Mouse (Mus musculus): ENCODE data around the gene Fuz. TPM values are rescaled to one million over a fixed set of nuclear protein-coding genes. Genes with fewer than 3 reads are reported as not detected.

Fuz gene
- polyA plus RNA-seq, 1 experiment: 2.6 TPM

- TF ChIP-seq TAL1 (IDR thresholded peaks at IDR 0.05; ENCODE audit: low read length) (no peak), GATA1 (IDR thresholded peaks at IDR 0.05; ENCODE audit: low read length) (no peak)
- Histone ChIP-seq H3K9me3 (ENCODE audit: control insufficient read depth, low read length) (no peaks in the 10 kb centered on the region), H3K27me3 (ENCODE audit: control insufficient read depth) (no peaks in the 10 kb centered on the region), H3K36me3 (ENCODE audit: control insufficient read depth) (peaks cover 98% of the 10 kb centered on the region), H3K4me1 (ENCODE audit: control insufficient read depth) (peaks cover 38% of the 10 kb centered on the region), H3K4me3 (replicated peaks) (no peak overlapping the region)
Observed at GRCm38 (mm10) chr7:44914396-44914795, 18.5 kb downstream of the Fuz start.

GRCm38 (mm10) chr7:44915314-44915713 is 19.4 kb downstream of the Fuz start:
- peaks cover 97% of the 10 kb centered on the region for H3K36me3 ChIP-seq (ENCODE audit: control insufficient read depth)
- TF ChIP-seq TAL1 (IDR thresholded peaks at IDR 0.05; ENCODE audit: low read length): no peak
- no peak overlapping the region for H3K4me3 ChIP-seq (replicated peaks)
- peaks cover 44% of the 10 kb centered on the region for H3K4me1 ChIP-seq (ENCODE audit: control insufficient read depth)
- no peaks in the 10 kb centered on the region for H3K9me3 ChIP-seq (ENCODE audit: control insufficient read depth, low read length)
- no peaks in the 10 kb centered on the region for H3K27me3 ChIP-seq (ENCODE audit: control insufficient read depth)

GRCm38 (mm10) chr7:44916191-44916590 is 20.3 kb downstream of the Fuz start:
- peaks cover 97% of the 10 kb centered on the region for H3K36me3 ChIP-seq (ENCODE audit: control insufficient read depth)
- TF ChIP-seq GATA1 (IDR thresholded peaks at IDR 0.05; ENCODE audit: low read length): no peak
- TF ChIP-seq TAL1 (IDR thresholded peaks at IDR 0.05; ENCODE audit: low read length): no peak
- H3K4me3 ChIP-seq (replicated peaks): no peak overlapping the region
- H3K9me3 ChIP-seq (ENCODE audit: control insufficient read depth, low read length): no peaks in the 10 kb centered on the region
- no peaks in the 10 kb centered on the region for H3K27me3 ChIP-seq (ENCODE audit: control insufficient read depth)
- H3K4me1 ChIP-seq (ENCODE audit: control insufficient read depth): peaks cover 48% of the 10 kb centered on the region

GRCm38 (mm10) chr7:44916881-44917280 is 21.0 kb downstream of the Fuz start:
- Histone ChIP-seq H3K36me3 (ENCODE audit: control insufficient read depth) (peaks cover 97% of the 10 kb centered on the region), H3K27me3 (ENCODE audit: control insufficient read depth) (no peaks in the 10 kb centered on the region), H3K4me3 (replicated peaks) (no peak overlapping the region), H3K9me3 (ENCODE audit: control insufficient read depth, low read length) (no peaks in the 10 kb centered on the region), H3K4me1 (ENCODE audit: control insufficient read depth) (peaks cover 54% of the 10 kb centered on the region)
- TF ChIP-seq GATA1 (IDR thresholded peaks at IDR 0.05; ENCODE audit: low read length) (no peak), TAL1 (IDR thresholded peaks at IDR 0.05; ENCODE audit: low read length) (no peak)

- H3K27me3 ChIP-seq (ENCODE audit: control insufficient read depth): no peaks in the 10 kb centered on the region
- H3K4me1 ChIP-seq (ENCODE audit: control insufficient read depth): peaks cover 66% of the 10 kb centered on the region
- peak overlapping the region; percentile 23 for H3K4me3 ChIP-seq (replicated peaks)
- TF ChIP-seq TAL1 (IDR thresholded peaks at IDR 0.05; ENCODE audit: low read length) (no peak), GATA1 (IDR thresholded peaks at IDR 0.05; ENCODE audit: low read length) (no peak; the same call in 1 of the 2 replicates)
- H3K36me3 ChIP-seq (ENCODE audit: control insufficient read depth): peaks cover 97% of the 10 kb centered on the region
- no peaks in the 10 kb centered on the region for H3K9me3 ChIP-seq (ENCODE audit: control insufficient read depth, low read length)
Observed at GRCm38 (mm10) chr7:44918219-44918618, 22.3 kb downstream of the Fuz start.

GRCm38 (mm10) chr7:44919127-44919526 is 23.2 kb downstream of the Fuz start:
- TF ChIP-seq TAL1 (IDR thresholded peaks at IDR 0.05; ENCODE audit: low read length) (no peak), GATA1 (IDR thresholded peaks at IDR 0.05; ENCODE audit: low read length) (no peak)
- Histone ChIP-seq H3K27me3 (ENCODE audit: control insufficient read depth) (no peaks in the 10 kb centered on the region), H3K36me3 (ENCODE audit: control insufficient read depth) (peaks cover 96% of the 10 kb centered on the region), H3K9me3 (ENCODE audit: control insufficient read depth, low read length) (no peaks in the 10 kb centered on the region), H3K4me1 (ENCODE audit: control insufficient read depth) (peaks cover 72% of the 10 kb centered on the region), H3K4me3 (replicated peaks) (no peak overlapping the region)

GRCm38 (mm10) chr7:44922530-44922929 is 26.7 kb downstream of the Fuz start:
- Histone ChIP-seq H3K4me3 (replicated peaks) (no peak overlapping the region), H3K9me3 (ENCODE audit: control insufficient read depth, low read length) (no peaks in the 10 kb centered on the region), H3K4me1 (ENCODE audit: control insufficient read depth) (peaks cover 82% of the 10 kb centered on the region), H3K36me3 (ENCODE audit: control insufficient read depth) (peaks cover 95% of the 10 kb centered on the region), H3K27me3 (ENCODE audit: control insufficient read depth) (no peaks in the 10 kb centered on the region)
- TF ChIP-seq GATA1 (IDR thresholded peaks at IDR 0.05; ENCODE audit: low read length) (no peak), TAL1 (IDR thresholded peaks at IDR 0.05; ENCODE audit: low read length) (no peak)

- peaks cover 77% of the 10 kb centered on the region for H3K4me1 ChIP-seq (ENCODE audit: control insufficient read depth)
- H3K27me3 ChIP-seq (ENCODE audit: control insufficient read depth): no peaks in the 10 kb centered on the region
- H3K36me3 ChIP-seq (ENCODE audit: control insufficient read depth): peaks cover 74% of the 10 kb centered on the region
- no peaks in the 10 kb centered on the region for H3K9me3 ChIP-seq (ENCODE audit: control insufficient read depth, low read length)
- no peak overlapping the region for H3K4me3 ChIP-seq (replicated peaks)
- no peak for TF ChIP-seq TAL1 (IDR thresholded peaks at IDR 0.05; ENCODE audit: low read length)
- no peak for TF ChIP-seq GATA1 (IDR thresholded peaks at IDR 0.05; ENCODE audit: low read length)
Observed at GRCm38 (mm10) chr7:44925468-44925867, 29.6 kb downstream of the Fuz start.

- Histone ChIP-seq H3K9me3 (ENCODE audit: control insufficient read depth, low read length) (no peaks in the 10 kb centered on the region), H3K36me3 (ENCODE audit: control insufficient read depth) (peaks cover 43% of the 10 kb centered on the region), H3K4me1 (ENCODE audit: control insufficient read depth) (peaks cover 59% of the 10 kb centered on the region), H3K4me3 (replicated peaks) (peak overlapping the region; percentile 88), H3K27me3 (ENCODE audit: control insufficient read depth) (no peaks in the 10 kb centered on the region)
- TF ChIP-seq GATA1 (IDR thresholded peaks at IDR 0.05; ENCODE audit: low read length) (no peak), TAL1 (IDR thresholded peaks at IDR 0.05; ENCODE audit: low read length) (no peak)
Observed at GRCm38 (mm10) chr7:44928570-44928969, 32.7 kb downstream of the Fuz start.
